Mouse (Mus musculus): ENCODE data around the gene F3. TPM values are rescaled to one million over a fixed set of nuclear protein-coding genes. Genes with fewer than 3 reads are reported as not detected.

Gene F3
- 6.9 and 7.0 TPM in 2 replicates for polyA plus RNA-seq (2016; fragmentation: Nextera tagmentation; extraction: Ambion mirVana)

- H3K9me3 ChIP-seq = no peaks in the 10 kb centered on the region
- no peaks in the 10 kb centered on the region for H3K36me3 ChIP-seq
- H3K4me1 ChIP-seq = peaks cover 22% of the 10 kb centered on the region
- WGBS = under 1% methylated on average over 73 of the region's 73 CpGs
- no peak within 1 kb of the TSS for H3K27ac ChIP-seq
- H3K27me3 ChIP-seq (replicated peaks) = peaks cover 3% of the 10 kb centered on the region; the same call in 1 of the 2 replicates
- peak within 1 kb of the TSS; percentile 86 for H3K4me2 ChIP-seq (replicated peaks)
- ATAC-seq (ENCODE audit: low FRiP score, low read depth) = peak; percentile 92
- H3K4me3 ChIP-seq = peak within 1 kb of the TSS; percentile 56
- H3K9ac ChIP-seq = peak within 1 kb of the TSS; percentile 67
These were observed at the start of gene F3 for GRCm38 (mm10) chr3:121722971-121723844. Gene F3 (plus strand): TSS chr3:121723537.

DNA sequence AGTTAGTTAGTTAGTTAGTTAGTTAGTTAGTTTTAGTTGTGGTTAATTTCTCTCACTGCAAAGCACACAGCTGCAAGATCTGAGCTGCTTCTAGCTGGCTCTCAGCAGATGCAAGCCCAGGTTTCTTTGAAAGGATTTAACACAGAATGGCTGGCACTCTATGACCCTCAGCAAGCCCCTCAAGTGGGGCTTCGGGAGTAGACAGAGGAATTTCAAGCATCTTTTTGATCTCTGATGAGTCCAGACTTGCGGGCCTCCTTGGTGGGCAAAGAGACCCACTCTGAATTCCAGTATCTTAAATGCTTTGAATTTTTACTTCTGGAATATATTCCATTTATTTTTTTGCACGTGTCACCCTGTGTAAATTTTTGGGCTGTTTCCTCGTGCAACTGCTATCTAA lies 44.4 kb upstream of the F3 start:
- H3K4me2 ChIP-seq (replicated peaks) = no peak overlapping the region
- H3K27ac ChIP-seq = no peak overlapping the region
- H3K4me3 ChIP-seq = no peak overlapping the region
- no peaks in the 10 kb centered on the region for H3K4me1 ChIP-seq
- no peaks in the 10 kb centered on the region for H3K36me3 ChIP-seq
- no peak overlapping the region for H3K9ac ChIP-seq
- ATAC-seq (ENCODE audit: low FRiP score, low read depth) = no peak
- WGBS = 49% methylated on average over 4 of the region's 4 CpGs
- no peaks in the 10 kb centered on the region for H3K27me3 ChIP-seq (replicated peaks)
- no peaks in the 10 kb centered on the region for H3K9me3 ChIP-seq

GRCm38 (mm10) chr3:121679443-121679842 lies 43.9 kb upstream of the F3 start:
- Histone ChIP-seq H3K36me3 (no peaks in the 10 kb centered on the region), H3K27me3 (replicated peaks) (no peaks in the 10 kb centered on the region), H3K4me1 (no peaks in the 10 kb centered on the region), H3K9me3 (no peaks in the 10 kb centered on the region), H3K27ac (no peak overlapping the region), H3K4me3 (no peak overlapping the region), H3K9ac (no peak overlapping the region), H3K4me2 (replicated peaks) (no peak overlapping the region)
- WGBS = 75% methylated on average over 3 of the region's 3 CpGs
- no peak for ATAC-seq (ENCODE audit: low FRiP score, low read depth)

GRCm38 (mm10) chr3:121680187-121680586 lies 43.1 kb upstream of the F3 start:
- H3K36me3 ChIP-seq = no peaks in the 10 kb centered on the region
- H3K9ac ChIP-seq = no peak overlapping the region
- no peaks in the 10 kb centered on the region for H3K9me3 ChIP-seq
- H3K27me3 ChIP-seq (replicated peaks) = no peaks in the 10 kb centered on the region
- H3K4me1 ChIP-seq = no peaks in the 10 kb centered on the region
- no peak for ATAC-seq (ENCODE audit: low FRiP score, low read depth)
- no peak overlapping the region for H3K4me2 ChIP-seq (replicated peaks)
- H3K4me3 ChIP-seq = no peak overlapping the region
- 80% methylated on average over 3 of the region's 3 CpGs for WGBS
- H3K27ac ChIP-seq = no peak overlapping the region

- no peak overlapping the region for H3K4me2 ChIP-seq (replicated peaks)
- H3K4me3 ChIP-seq = no peak overlapping the region
- H3K36me3 ChIP-seq = no peaks in the 10 kb centered on the region
- no peak for ATAC-seq (ENCODE audit: low FRiP score, low read depth)
- H3K4me1 ChIP-seq = no peaks in the 10 kb centered on the region
- no peaks in the 10 kb centered on the region for H3K9me3 ChIP-seq
- no peaks in the 10 kb centered on the region for H3K27me3 ChIP-seq (replicated peaks)
- 89% methylated on average over 10 of the region's 10 CpGs for WGBS
- no peak overlapping the region for H3K9ac ChIP-seq
- H3K27ac ChIP-seq = no peak overlapping the region
These were observed 40.6 kb upstream of the F3 start for GRCm38 (mm10) chr3:121682439-121683411.

- no peak overlapping the region for H3K4me3 ChIP-seq
- no peaks in the 10 kb centered on the region for H3K9me3 ChIP-seq
- no peaks in the 10 kb centered on the region for H3K27me3 ChIP-seq (replicated peaks)
- ATAC-seq (ENCODE audit: low FRiP score, low read depth) = no peak
- H3K4me1 ChIP-seq = no peaks in the 10 kb centered on the region
- no peak overlapping the region for H3K9ac ChIP-seq
- 73% methylated on average over 4 of the region's 4 CpGs for WGBS
- H3K36me3 ChIP-seq = no peaks in the 10 kb centered on the region
- H3K4me2 ChIP-seq (replicated peaks) = no peak overlapping the region
- H3K27ac ChIP-seq = no peak overlapping the region
These were observed 38.8 kb upstream of the F3 start for GRCm38 (mm10) chr3:121684552-121684951.

GRCm38 (mm10) chr3:121684963-121685362 lies 38.4 kb upstream of the F3 start:
- Histone ChIP-seq H3K4me3 (no peak overlapping the region), H3K36me3 (no peaks in the 10 kb centered on the region), H3K27me3 (replicated peaks) (no peaks in the 10 kb centered on the region), H3K9me3 (no peaks in the 10 kb centered on the region), H3K9ac (no peak overlapping the region), H3K27ac (no peak overlapping the region), H3K4me2 (replicated peaks) (no peak overlapping the region), H3K4me1 (no peaks in the 10 kb centered on the region)
- 79% methylated on average over 4 of the region's 4 CpGs for WGBS
- no peak for ATAC-seq (ENCODE audit: low FRiP score, low read depth)

DNA sequence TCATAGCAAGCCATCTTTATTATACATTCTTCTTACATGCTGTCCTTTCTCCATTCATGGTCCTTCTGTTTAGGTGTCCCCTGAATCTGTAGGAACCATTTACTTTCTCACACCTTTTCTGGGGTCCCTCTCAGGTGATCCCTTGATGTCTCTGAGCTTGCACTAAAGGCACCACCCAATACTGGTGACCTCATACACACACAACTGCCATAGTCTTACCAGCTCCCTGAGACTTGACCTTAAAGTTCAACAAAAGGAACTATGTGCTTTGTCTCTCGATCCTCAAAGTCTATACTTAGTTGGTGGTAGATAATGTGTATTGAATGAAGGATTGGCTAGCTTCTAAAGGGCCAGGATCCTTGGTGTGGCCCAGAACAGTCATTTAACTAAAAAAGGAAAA lies 37.4 kb upstream of the F3 start:
- Histone ChIP-seq H3K4me2 (replicated peaks) (no peak overlapping the region), H3K4me1 (no peaks in the 10 kb centered on the region), H3K27ac (no peak overlapping the region), H3K36me3 (no peaks in the 10 kb centered on the region), H3K4me3 (no peak overlapping the region), H3K9me3 (no peaks in the 10 kb centered on the region), H3K27me3 (replicated peaks) (no peaks in the 10 kb centered on the region), H3K9ac (no peak overlapping the region)
- ATAC-seq (ENCODE audit: low FRiP score, low read depth) = no peak
- WGBS = 80% methylated on average over 1 of the region's 1 CpGs

- 58% methylated on average over 4 of the region's 4 CpGs for WGBS
- no peaks in the 10 kb centered on the region for H3K9me3 ChIP-seq
- no peaks in the 10 kb centered on the region for H3K4me1 ChIP-seq
- H3K4me3 ChIP-seq = no peak overlapping the region
- no peak overlapping the region for H3K4me2 ChIP-seq (replicated peaks)
- ATAC-seq (ENCODE audit: low FRiP score, low read depth) = no peak
- no peaks in the 10 kb centered on the region for H3K36me3 ChIP-seq
- no peak overlapping the region for H3K9ac ChIP-seq
- H3K27me3 ChIP-seq (replicated peaks) = no peaks in the 10 kb centered on the region
- no peak overlapping the region for H3K27ac ChIP-seq
These were observed 36.9 kb upstream of the F3 start for GRCm38 (mm10) chr3:121686408-121686911.

- no peak for ATAC-seq (ENCODE audit: low FRiP score, low read depth)
- 90% methylated on average over 3 of the region's 3 CpGs for WGBS
These were observed 35.6 kb upstream of the F3 start for GRCm38 (mm10) chr3:121687741-121688140.

DNA sequence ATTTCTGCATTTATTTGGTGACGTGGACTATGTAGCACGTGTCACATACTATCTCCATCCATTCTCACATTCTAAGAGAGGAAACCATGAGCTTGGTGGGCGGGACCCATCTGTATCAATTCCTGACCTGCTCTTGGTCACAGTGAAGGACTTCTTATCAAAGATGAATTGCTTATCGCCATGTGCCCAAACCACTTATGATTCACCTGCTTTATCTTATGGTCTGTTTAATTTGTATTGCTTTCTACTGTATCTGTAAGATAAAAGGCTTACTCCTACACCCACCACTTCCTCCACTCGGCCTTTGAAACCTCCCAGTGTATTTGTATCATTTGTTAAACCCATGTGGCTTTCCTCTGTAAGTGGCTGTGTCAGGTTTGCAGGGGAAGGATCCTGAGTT lies 34.3 kb upstream of the F3 start:
- Histone ChIP-seq H3K27me3 (replicated peaks) (no peaks in the 10 kb centered on the region), H3K36me3 (no peaks in the 10 kb centered on the region), H3K4me3 (no peak overlapping the region), H3K4me1 (no peaks in the 10 kb centered on the region), H3K9me3 (no peaks in the 10 kb centered on the region), H3K9ac (no peak overlapping the region), H3K27ac (no peak overlapping the region), H3K4me2 (replicated peaks) (no peak overlapping the region)
- WGBS = 84% methylated on average over 5 of the region's 5 CpGs
- no peak for ATAC-seq (ENCODE audit: low FRiP score, low read depth)

More at GRCm38 (mm10) chr3:121687741-121688140, 35.6 kb upstream of the F3 start:
- no peak overlapping the region for H3K9ac ChIP-seq
- H3K4me1 ChIP-seq = no peaks in the 10 kb centered on the region
- no peak overlapping the region for H3K4me3 ChIP-seq
- H3K36me3 ChIP-seq = no peaks in the 10 kb centered on the region
- H3K9me3 ChIP-seq = no peaks in the 10 kb centered on the region
- H3K4me2 ChIP-seq (replicated peaks) = no peak overlapping the region
- no peak overlapping the region for H3K27ac ChIP-seq
- no peaks in the 10 kb centered on the region for H3K27me3 ChIP-seq (replicated peaks)

GRCm38 (mm10) chr3:121689697-121690096 lies 33.6 kb upstream of the F3 start:
- H3K9me3 ChIP-seq = no peaks in the 10 kb centered on the region
- H3K36me3 ChIP-seq = no peaks in the 10 kb centered on the region
- no peak overlapping the region for H3K27ac ChIP-seq
- H3K9ac ChIP-seq = no peak overlapping the region
- H3K27me3 ChIP-seq (replicated peaks) = no peaks in the 10 kb centered on the region
- ATAC-seq (ENCODE audit: low FRiP score, low read depth) = no peak
- H3K4me1 ChIP-seq = no peaks in the 10 kb centered on the region
- H3K4me3 ChIP-seq = no peak overlapping the region
- no peak overlapping the region for H3K4me2 ChIP-seq (replicated peaks)
- WGBS = 95% methylated on average over 3 of the region's 3 CpGs
